Mouse (Mus musculus) bone marrow macrophage, adult 2 months (primary cell): ENCODE measurements at regions not wholly inside any gene's neighbourhood (a gene's known extent, or its start where the extent isn't known, plus 50 kb on each side); places are given as distances from the start of the nearest gene placed in this dataset.

Source experiments
- H3K27ac ChIP-seq: 2 replicates; pipeline ENCODE4 v1.5.1; 2012; ENCODE audit warnings: low read depth, low read length; ENCODE audit not compliant: insufficient read depth
- H3K4me1 ChIP-seq: 2 replicates; pipeline ENCODE4 v1.6.1; 2012; ENCODE audit warnings: low read length; ENCODE audit not compliant: control insufficient read depth, insufficient read depth
- H3K4me3 ChIP-seq: 2 replicates; pipeline ENCODE4 v1.5.1; 2012; ENCODE audit warnings: mild to moderate bottlenecking, low read length, moderate library complexity; ENCODE audit not compliant: insufficient read depth
- CTCF ChIP-seq: IDR thresholded peaks from 2 replicates; pipeline ENCODE4 v1.5.1; 2012; ENCODE audit warnings: low read depth, mild to moderate bottlenecking, low read length, moderate library complexity
- POLR2A ChIP-seq: IDR thresholded peaks from 2 replicates; pipeline ENCODE4 v1.6.1; 2012; ENCODE audit warnings: mild to moderate bottlenecking, low read depth, low read length, borderline replicate concordance

DNA sequence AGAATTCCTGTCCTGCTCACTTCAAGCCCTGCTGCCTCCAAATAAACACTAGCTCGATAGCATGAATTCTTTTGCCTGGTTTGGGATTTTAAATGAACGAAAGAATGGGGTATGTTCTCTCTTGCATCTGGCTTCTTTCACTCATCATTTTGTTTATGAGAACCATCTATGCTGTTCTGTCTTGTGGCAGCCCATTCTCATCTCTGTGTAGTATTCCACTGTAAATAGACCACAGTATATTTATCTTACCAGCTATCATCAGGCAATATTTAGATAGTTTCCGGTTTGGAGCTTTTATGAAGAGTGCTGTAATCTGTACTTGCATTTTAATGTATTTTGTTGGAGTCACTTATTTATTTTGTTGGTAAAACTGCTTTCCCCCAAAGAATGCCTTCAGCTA lies 222.4 kb upstream of the Rps6ka3 start:
- TF ChIP-seq POLR2A = no peak
- TF ChIP-seq CTCF = no peak
- H3K4me1 ChIP-seq = no peaks in the 10 kb centered on the region
- no peak overlapping the region for H3K4me3 ChIP-seq
- H3K27ac ChIP-seq = no peak overlapping the region

GRCm38 (mm10) chrX:159018955-159019354 lies 191.2 kb upstream of the Rps6ka3 start:
- no peak for TF ChIP-seq POLR2A
- TF ChIP-seq CTCF = no peak
- no peak overlapping the region for H3K4me3 ChIP-seq
- no peak overlapping the region for H3K27ac ChIP-seq
- no peaks in the 10 kb centered on the region for H3K4me1 ChIP-seq

DNA sequence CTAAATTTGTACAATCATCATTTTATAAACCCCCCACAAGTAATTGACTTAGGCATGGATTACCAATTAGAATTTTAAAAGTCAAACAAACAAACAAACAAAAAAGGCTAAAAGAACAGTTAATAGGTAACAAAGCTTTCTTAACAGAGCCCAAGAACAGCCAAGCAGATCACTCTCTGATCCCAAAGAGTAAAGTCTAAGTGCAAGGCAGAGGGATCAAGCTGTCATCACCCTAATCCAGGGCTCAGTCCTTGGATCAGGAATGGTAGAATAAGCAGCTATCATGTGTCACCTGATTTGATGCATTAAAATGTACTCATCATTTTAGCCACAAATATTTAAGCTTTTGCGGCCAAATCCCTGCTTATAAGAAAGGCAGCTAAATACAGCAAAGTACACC lies 183.8 kb upstream of the Rps6ka3 start:
- Histone ChIP-seq H3K4me3 (no peak overlapping the region), H3K27ac (no peak overlapping the region), H3K4me1 (no peaks in the 10 kb centered on the region)
- no peak for TF ChIP-seq CTCF
- TF ChIP-seq POLR2A = no peak

GRCm38 (mm10) chrX:159031927-159032326 lies 178.2 kb upstream of the Rps6ka3 start:
- no peak overlapping the region for H3K27ac ChIP-seq
- no peak overlapping the region for H3K4me3 ChIP-seq
- TF ChIP-seq CTCF (no peak), POLR2A (no peak)
- no peaks in the 10 kb centered on the region for H3K4me1 ChIP-seq

GRCm38 (mm10) chrX:159043432-159043831 lies 166.7 kb upstream of the Rps6ka3 start:
- TF ChIP-seq CTCF (no peak; the same call in 1 of the 2 replicates), POLR2A (no peak)
- H3K4me3 ChIP-seq = no peak overlapping the region
- no peaks in the 10 kb centered on the region for H3K4me1 ChIP-seq
- H3K27ac ChIP-seq = no peak overlapping the region

GRCm38 (mm10) chrX:159047876-159048275 lies 162.2 kb upstream of the Rps6ka3 start:
- no peak overlapping the region for H3K4me3 ChIP-seq
- no peaks in the 10 kb centered on the region for H3K4me1 ChIP-seq
- no peak overlapping the region for H3K27ac ChIP-seq
- no peak for TF ChIP-seq POLR2A
- no peak for TF ChIP-seq CTCF

DNA sequence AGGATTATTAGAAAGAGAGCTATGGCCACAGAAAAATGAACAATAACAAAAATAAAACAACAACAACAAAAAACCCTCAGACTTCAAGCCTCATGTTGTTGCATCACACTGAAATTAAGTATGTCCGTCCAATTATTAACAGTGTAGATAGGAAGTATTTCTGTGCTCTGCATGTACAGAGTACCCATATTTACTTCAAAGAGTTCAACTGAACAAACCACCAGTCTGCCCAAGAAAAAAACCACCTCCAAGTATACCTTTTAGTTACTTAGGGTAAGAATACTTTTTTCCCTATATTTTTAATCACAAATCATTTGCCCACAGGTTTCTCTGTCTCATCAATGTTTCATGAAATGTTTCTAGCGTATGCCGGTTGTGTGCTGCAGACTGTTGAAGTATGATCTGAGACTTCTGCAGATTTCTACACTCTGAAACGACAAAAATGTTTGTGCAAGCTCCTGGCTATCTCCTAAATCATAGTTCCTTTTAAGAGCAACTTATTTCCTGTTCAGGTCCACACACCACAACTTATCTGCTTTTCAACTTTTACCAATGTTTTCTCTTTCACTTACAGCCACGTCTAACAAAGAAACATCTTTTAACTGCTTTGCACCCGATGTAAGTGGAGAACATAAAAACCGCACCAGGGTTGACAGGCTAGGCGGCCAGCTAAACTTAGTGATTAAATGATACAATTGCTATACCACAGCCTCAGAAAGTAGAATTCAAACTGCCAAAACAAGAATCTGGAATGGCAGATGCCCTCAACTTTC lies 154.2 kb upstream of the Rps6ka3 start:
- Histone ChIP-seq H3K4me1 (peaks cover 16% of the 10 kb centered on the region), H3K27ac (no peak overlapping the region), H3K4me3 (no peak overlapping the region)
- no peak for TF ChIP-seq CTCF
- TF ChIP-seq POLR2A = no peak

GRCm38 (mm10) chrX:159056462-159056805 lies 153.7 kb upstream of the Rps6ka3 start:
- TF ChIP-seq CTCF (no peak), POLR2A (no peak)
- H3K27ac ChIP-seq = no peak overlapping the region
- H3K4me3 ChIP-seq = no peak overlapping the region
- peaks cover 16% of the 10 kb centered on the region for H3K4me1 ChIP-seq

DNA sequence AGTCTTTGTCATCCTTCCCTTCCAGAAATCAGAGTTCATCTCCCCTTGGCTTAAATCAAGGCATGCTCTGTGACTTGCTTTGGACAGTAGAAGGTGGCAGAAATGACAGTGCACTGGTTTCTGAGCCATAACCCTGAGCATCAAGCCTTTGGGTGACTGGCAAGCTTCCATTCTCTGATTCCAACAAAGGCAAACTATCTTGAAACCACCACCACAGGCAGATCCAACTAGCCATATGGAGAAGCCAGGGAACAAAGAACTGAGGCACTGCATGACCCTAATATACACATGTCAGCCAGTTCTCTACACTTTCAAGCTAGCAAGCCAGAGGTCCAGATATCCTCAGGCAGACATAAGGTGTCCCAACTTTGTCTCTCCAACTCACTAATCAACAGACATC lies 151.2 kb upstream of the Rps6ka3 start:
- Histone ChIP-seq H3K4me3 (no peak overlapping the region), H3K27ac (no peak overlapping the region), H3K4me1 (peaks cover 24% of the 10 kb centered on the region)
- TF ChIP-seq POLR2A (no peak), CTCF (no peak)

GRCm38 (mm10) chrX:159061322-159061721 lies 148.8 kb upstream of the Rps6ka3 start:
- H3K4me3 ChIP-seq = no peak overlapping the region
- peak overlapping the region; percentile 19; the same call in 1 of the 2 replicates for H3K27ac ChIP-seq
- TF ChIP-seq POLR2A (no peak), CTCF (no peak)
- peaks cover 24% of the 10 kb centered on the region for H3K4me1 ChIP-seq

GRCm38 (mm10) chrX:159066212-159066611 lies 143.9 kb upstream of the Rps6ka3 start:
- Histone ChIP-seq H3K4me1 (peaks cover 9% of the 10 kb centered on the region), H3K27ac (no peak overlapping the region), H3K4me3 (no peak overlapping the region)
- no peak for TF ChIP-seq POLR2A
- TF ChIP-seq CTCF = no peak
